Mouse (Mus musculus): ENCODE measurements around the gene Acod1. TPM values are rescaled to one million over a fixed set of nuclear protein-coding genes. Genes with fewer than 3 reads are reported as not detected.
A peak's percentile ranks its signal among the peaks of the same experiment; 100 is the strongest.

The Acod1 gene
- total RNA-seq (2014; rRNA removed) (0.07 and 0.09 TPM in 2 replicates), polyA plus RNA-seq (2012; rRNA removed) (0.07 TPM in 1 of 2 replicates, not detected in the other)

DNA sequence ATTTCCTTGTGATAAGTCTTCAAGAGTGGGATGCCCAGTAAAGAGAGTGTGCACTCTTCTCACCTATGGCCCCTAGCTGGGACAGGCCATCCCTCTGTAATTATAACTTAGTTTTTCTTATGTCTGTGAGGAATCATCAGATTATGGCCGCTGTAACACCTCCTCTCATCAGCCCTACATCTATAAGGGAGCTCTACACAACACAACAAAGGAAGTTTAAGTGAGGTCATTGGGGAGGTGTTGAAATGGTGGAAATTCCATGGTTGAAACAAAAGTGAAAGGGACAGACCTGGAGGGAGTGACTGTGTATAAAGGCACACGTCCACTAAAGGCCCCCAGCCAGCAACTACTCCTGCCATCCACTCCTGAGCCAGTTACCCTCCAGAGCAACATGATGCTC, at the start of gene Acod1:
TSS of gene Acod1 (plus strand) at position 301 of the 400 bp plus-strand sequence.
- H3K9ac ChIP-seq (ENCODE audit: low read depth, low read length) = no peak within 1 kb of the TSS
- no peak within 1 kb of the TSS for H3K27ac ChIP-seq (replicated peaks; ENCODE audit: insufficient read depth, low read depth, low read length)
- H3K27me3 ChIP-seq (ENCODE audit: control insufficient read depth, insufficient read depth, low read length) = no peaks in the 10 kb centered on the region
- no peak for TF ChIP-seq POLR2A (IDR thresholded peaks at IDR 0.05; ENCODE audit: extremely low read depth, insufficient read depth, low read length)
- no peak for TF ChIP-seq CTCF (IDR thresholded peaks at IDR 0.05; ENCODE audit: low read depth, low read length)
- no peaks in the 10 kb centered on the region for H3K79me2 ChIP-seq (ENCODE audit: control insufficient read depth, insufficient read depth, low read length)
- H3K36me3 ChIP-seq (ENCODE audit: control insufficient read depth, insufficient read depth, low read length) = no peaks in the 10 kb centered on the region
- DNase-seq (ENCODE audit: extremely low read depth, low read depth, low spot score) = no peak
- no peaks in the 10 kb centered on the region for H3K4me1 ChIP-seq (ENCODE audit: control insufficient read depth, insufficient read depth, low read length)
- WGBS = 67% methylated on average over 2 of the region's 2 CpGs
- H3K4me3 ChIP-seq (ENCODE audit: insufficient read depth, low read depth, low read length) = no peak within 1 kb of the TSS

DNA sequence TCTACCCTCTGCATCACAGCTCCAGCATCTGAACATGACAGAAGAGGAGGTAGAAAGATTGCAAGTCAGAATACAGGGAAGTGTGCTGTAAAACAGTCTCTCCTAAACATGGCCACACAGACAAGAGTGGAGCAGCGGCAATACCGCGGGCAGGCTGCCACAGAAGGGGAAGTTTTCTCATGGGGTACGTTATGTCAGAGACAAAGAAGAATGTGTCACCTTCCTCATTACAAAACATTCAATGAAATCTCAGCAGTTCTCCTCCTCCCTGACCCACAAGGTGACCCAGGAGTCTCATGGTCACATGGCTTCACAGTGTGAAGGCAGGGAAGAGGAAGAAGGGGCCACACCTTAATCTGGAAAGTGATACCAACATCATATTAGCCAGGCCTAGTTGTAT, 39.0 kb upstream of the Acod1 start:
- DNase-seq (ENCODE audit: extremely low read depth, low read depth, low spot score) = no peak
- Histone ChIP-seq H3K27ac (replicated peaks; ENCODE audit: insufficient read depth, low read depth, low read length) (no peak overlapping the region), H3K9ac (ENCODE audit: low read depth, low read length) (no peak overlapping the region), H3K4me3 (ENCODE audit: insufficient read depth, low read depth, low read length) (no peak overlapping the region), H3K36me3 (ENCODE audit: control insufficient read depth, insufficient read depth, low read length) (no peaks in the 10 kb centered on the region), H3K79me2 (ENCODE audit: control insufficient read depth, insufficient read depth, low read length) (no peaks in the 10 kb centered on the region), H3K4me1 (ENCODE audit: control insufficient read depth, insufficient read depth, low read length) (no peaks in the 10 kb centered on the region), H3K27me3 (ENCODE audit: control insufficient read depth, insufficient read depth, low read length) (no peaks in the 10 kb centered on the region)
- 83% methylated on average over 4 of the region's 4 CpGs for WGBS
- TF ChIP-seq CTCF (IDR thresholded peaks at IDR 0.05; ENCODE audit: low read depth, low read length) (no peak), POLR2A (IDR thresholded peaks at IDR 0.05; ENCODE audit: extremely low read depth, insufficient read depth, low read length) (no peak)

DNA sequence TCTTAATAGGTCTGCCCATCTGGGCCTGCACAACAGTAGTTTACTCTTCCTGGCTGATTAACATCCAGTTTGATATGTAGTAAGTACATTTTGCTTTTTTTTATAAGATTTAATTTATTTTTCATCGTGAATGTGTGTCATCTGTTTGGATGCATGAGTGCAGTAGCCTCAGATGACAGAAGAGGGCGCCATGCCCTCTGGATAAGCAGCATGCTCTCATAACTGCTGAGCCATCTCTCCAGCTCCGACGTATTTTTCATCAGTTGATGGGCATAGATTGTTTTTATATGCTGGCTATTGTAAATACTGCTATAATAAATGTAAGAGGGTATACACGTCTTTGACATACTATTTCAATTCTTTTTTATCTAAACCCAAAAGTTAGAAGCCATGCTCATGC, 35.0 kb upstream of the Acod1 start:
- no peaks in the 10 kb centered on the region for H3K36me3 ChIP-seq (ENCODE audit: control insufficient read depth, insufficient read depth, low read length)
- no peaks in the 10 kb centered on the region for H3K4me1 ChIP-seq (ENCODE audit: control insufficient read depth, insufficient read depth, low read length)
- WGBS = 27% methylated on average over 5 of the region's 5 CpGs
- H3K27me3 ChIP-seq (ENCODE audit: control insufficient read depth, insufficient read depth, low read length) = no peaks in the 10 kb centered on the region
- TF ChIP-seq CTCF (IDR thresholded peaks at IDR 0.05; ENCODE audit: low read depth, low read length) (peak; percentile 68; the same call in 1 of the 2 replicates), POLR2A (IDR thresholded peaks at IDR 0.05; ENCODE audit: extremely low read depth, insufficient read depth, low read length) (no peak)
- no peak overlapping the region for H3K4me3 ChIP-seq (ENCODE audit: insufficient read depth, low read depth, low read length)
- no peak overlapping the region for H3K27ac ChIP-seq (replicated peaks; ENCODE audit: insufficient read depth, low read depth, low read length)
- no peak overlapping the region for H3K9ac ChIP-seq (ENCODE audit: low read depth, low read length)
- DNase-seq (ENCODE audit: extremely low read depth, low read depth, low spot score) = peak; percentile 17
- no peaks in the 10 kb centered on the region for H3K79me2 ChIP-seq (ENCODE audit: control insufficient read depth, insufficient read depth, low read length)

DNA sequence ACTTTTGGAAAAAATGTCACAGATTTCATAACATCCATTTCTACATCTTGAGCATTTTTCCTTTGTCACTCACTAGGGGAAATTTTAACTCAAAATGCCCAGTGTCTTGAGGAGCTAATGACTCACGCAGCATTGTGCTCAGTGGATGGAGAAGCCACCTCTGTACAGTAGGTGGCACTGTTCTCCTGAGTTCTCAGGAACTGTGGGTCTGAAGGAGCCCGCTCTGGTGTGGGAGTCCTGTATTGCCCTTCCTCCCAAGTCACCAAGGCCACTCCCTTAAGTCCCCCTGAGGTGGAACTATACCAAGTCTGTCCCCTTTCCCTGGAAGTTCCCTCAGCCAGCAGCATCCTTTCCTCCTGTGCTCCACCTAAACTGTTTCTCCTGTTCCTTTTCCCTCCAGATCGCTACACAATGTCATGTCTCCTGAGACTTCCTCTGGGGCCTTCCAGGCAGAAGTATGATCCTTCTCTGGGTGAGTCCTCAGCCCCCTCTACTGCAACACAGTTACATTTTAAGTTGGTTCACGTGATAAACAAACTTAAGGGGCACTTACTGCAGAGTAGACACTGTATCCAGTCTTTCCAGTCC, 34.1 kb upstream of the Acod1 start:
- no peak overlapping the region for H3K9ac ChIP-seq (ENCODE audit: low read depth, low read length)
- H3K4me3 ChIP-seq (ENCODE audit: insufficient read depth, low read depth, low read length) = no peak overlapping the region
- no peaks in the 10 kb centered on the region for H3K36me3 ChIP-seq (ENCODE audit: control insufficient read depth, insufficient read depth, low read length)
- TF ChIP-seq POLR2A (IDR thresholded peaks at IDR 0.05; ENCODE audit: extremely low read depth, insufficient read depth, low read length) (no peak), CTCF (IDR thresholded peaks at IDR 0.05; ENCODE audit: low read depth, low read length) (peak; percentile 81)
- no peak overlapping the region for H3K27ac ChIP-seq (replicated peaks; ENCODE audit: insufficient read depth, low read depth, low read length)
- no peaks in the 10 kb centered on the region for H3K4me1 ChIP-seq (ENCODE audit: control insufficient read depth, insufficient read depth, low read length)
- DNase-seq (ENCODE audit: extremely low read depth, low read depth, low spot score) = peak; percentile 33
- no peaks in the 10 kb centered on the region for H3K79me2 ChIP-seq (ENCODE audit: control insufficient read depth, insufficient read depth, low read length)
- H3K27me3 ChIP-seq (ENCODE audit: control insufficient read depth, insufficient read depth, low read length) = no peaks in the 10 kb centered on the region
- WGBS = 31% methylated on average over 4 of the region's 4 CpGs

DNA sequence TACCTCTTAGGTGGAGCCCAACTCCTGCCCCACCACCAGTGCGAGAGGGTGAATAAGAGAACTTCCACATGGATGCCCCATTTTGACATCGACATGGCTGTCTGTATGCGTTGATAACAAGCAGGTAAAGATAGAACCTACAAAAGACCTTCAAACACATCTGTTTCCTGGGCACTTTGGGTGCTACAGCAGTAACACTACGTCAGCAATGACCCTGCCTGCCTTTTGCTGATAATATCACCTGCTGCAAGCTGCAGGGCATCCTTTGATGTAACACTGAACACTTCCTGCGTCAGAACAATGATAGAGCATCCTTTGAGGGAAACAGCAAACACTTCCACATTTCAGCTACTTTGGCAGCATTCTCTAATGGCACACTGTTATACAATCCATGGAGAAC, 29.8 kb upstream of the Acod1 start:
- 50% methylated on average over 5 of the region's 5 CpGs for WGBS

DNA sequence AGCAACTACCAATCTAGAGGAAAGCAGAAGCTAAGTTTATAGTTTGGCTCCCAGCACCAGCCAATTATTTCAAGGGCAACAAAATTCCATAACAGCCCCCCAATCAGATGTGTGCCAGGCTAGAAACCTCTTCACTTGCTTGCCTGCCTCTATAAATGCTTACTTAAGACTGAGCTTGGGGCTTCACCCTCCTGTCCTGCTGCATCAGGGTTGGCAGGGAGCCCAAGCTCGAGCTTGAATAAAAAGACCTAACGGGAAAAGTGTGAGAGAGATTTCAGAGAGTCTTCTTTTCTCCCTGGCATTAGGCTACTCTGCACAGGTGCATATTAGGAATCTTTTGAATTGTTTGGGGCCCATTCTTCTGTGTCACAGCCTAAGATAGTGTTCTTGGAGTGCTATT, 26.7 kb upstream of the Acod1 start:
- H3K27me3 ChIP-seq (ENCODE audit: control insufficient read depth, insufficient read depth, low read length) = no peaks in the 10 kb centered on the region
- 59% methylated on average over 2 of the region's 2 CpGs for WGBS

More for the DNA sequence above, 29.8 kb upstream of the Acod1 start:
- TF ChIP-seq POLR2A (IDR thresholded peaks at IDR 0.05; ENCODE audit: extremely low read depth, insufficient read depth, low read length) (no peak), CTCF (IDR thresholded peaks at IDR 0.05; ENCODE audit: low read depth, low read length) (no peak)
- Histone ChIP-seq H3K27ac (replicated peaks; ENCODE audit: insufficient read depth, low read depth, low read length) (no peak overlapping the region), H3K79me2 (ENCODE audit: control insufficient read depth, insufficient read depth, low read length) (no peaks in the 10 kb centered on the region), H3K9ac (ENCODE audit: low read depth, low read length) (no peak overlapping the region), H3K27me3 (ENCODE audit: control insufficient read depth, insufficient read depth, low read length) (no peaks in the 10 kb centered on the region), H3K36me3 (ENCODE audit: control insufficient read depth, insufficient read depth, low read length) (no peaks in the 10 kb centered on the region), H3K4me1 (ENCODE audit: control insufficient read depth, insufficient read depth, low read length) (no peaks in the 10 kb centered on the region), H3K4me3 (ENCODE audit: insufficient read depth, low read depth, low read length) (no peak overlapping the region)
- DNase-seq (ENCODE audit: extremely low read depth, low read depth, low spot score) = no peak

More for the DNA sequence above, 26.7 kb upstream of the Acod1 start:
- no peak for TF ChIP-seq POLR2A (IDR thresholded peaks at IDR 0.05; ENCODE audit: extremely low read depth, insufficient read depth, low read length)
- no peak for TF ChIP-seq CTCF (IDR thresholded peaks at IDR 0.05; ENCODE audit: low read depth, low read length)
- H3K9ac ChIP-seq (ENCODE audit: low read depth, low read length) = no peak overlapping the region
- H3K27ac ChIP-seq (replicated peaks; ENCODE audit: insufficient read depth, low read depth, low read length) = no peak overlapping the region
- H3K4me3 ChIP-seq (ENCODE audit: insufficient read depth, low read depth, low read length) = no peak overlapping the region
- no peaks in the 10 kb centered on the region for H3K79me2 ChIP-seq (ENCODE audit: control insufficient read depth, insufficient read depth, low read length)
- H3K4me1 ChIP-seq (ENCODE audit: control insufficient read depth, insufficient read depth, low read length) = no peaks in the 10 kb centered on the region
- DNase-seq (ENCODE audit: extremely low read depth, low read depth, low spot score) = no peak
- no peaks in the 10 kb centered on the region for H3K36me3 ChIP-seq (ENCODE audit: control insufficient read depth, insufficient read depth, low read length)

All from liver, adult 2 months (tissue).